Mouse (Mus musculus): ENCODE results near the gene Cdc42se2.

GRCm38 (mm10) chr11:54825774-54826173 is 38.3 kb upstream of the Cdc42se2 start:
- TF ChIP-seq GATA1 (IDR thresholded peaks at IDR 0.05; ENCODE audit: low read length) (no peak), TAL1 (IDR thresholded peaks at IDR 0.05; ENCODE audit: low read length) (no peak)
